Mouse (Mus musculus) heart, embryonic 14.5 days (tissue): ENCODE results near the gene Rab40b. TPM values are rescaled to one million over a fixed set of nuclear protein-coding genes. Genes with fewer than 3 reads are reported as not detected.
A peak's percentile ranks its signal among the peaks of the same experiment; 100 is the strongest.

ENCODE experiments used
- ATAC-seq: fragments of 200-750 bp; cut with Nextera tagmentation; 2 replicates; pipeline ENCODE4 v1.8.0; 2017; ENCODE audit warnings: low read depth, moderate TSS enrichment; ENCODE audit not compliant: insufficient number of reproducible peaks, insufficient read depth, low FRiP score
- H3K27ac ChIP-seq, 2 experiments: fragments of 200-500 bp in 1 of 2; fragments of 300-500 bp in 1 of 2; sonication (generic) in 1 of 2; replicated peaks in 1 of 2; 2 replicates each; pipeline ENCODE4 v1.5.1; 2012 to 2014; ENCODE audit warnings: low read depth in 2 of 2, low read length in 2 of 2, control low read depth in 1 of 2, mild to moderate bottlenecking in 1 of 2, mixed read lengths in 1 of 2; ENCODE audit not compliant: control insufficient read depth in 1 of 2, insufficient read depth in 1 of 2
- H3K27me3 ChIP-seq: fragments of 300-500 bp; sonication (generic); 2 replicates; pipeline ENCODE4 v1.6.1; 2014; ENCODE audit warnings: mild to moderate bottlenecking, low read length, control low read depth; ENCODE audit not compliant: control insufficient read depth, insufficient read depth
- H3K36me3 ChIP-seq: fragments of 300-500 bp; sonication (generic); 2 replicates; pipeline ENCODE4 v1.6.1; 2014; ENCODE audit warnings: mild to moderate bottlenecking, control low read depth, low read length, mixed read lengths; ENCODE audit not compliant: control insufficient read depth, insufficient read depth
- H3K4me1 ChIP-seq, 2 experiments: fragments of 200-500 bp in 1 of 2; fragments of 300-500 bp in 1 of 2; sonication (generic) in 1 of 2; 2 replicates each; pipeline ENCODE4 v1.6.1; 2012 to 2014; ENCODE audit warnings: low read length in 2 of 2, control low read depth in 1 of 2, mixed read lengths in 1 of 2; ENCODE audit not compliant: control insufficient read depth in 2 of 2, insufficient read depth in 2 of 2
- H3K4me2 ChIP-seq: fragments of 300-500 bp; sonication (generic); 2 replicates; pipeline ENCODE4 v1.6.1; 2014; ENCODE audit warnings: mild to moderate bottlenecking, low read length
- H3K4me3 ChIP-seq, 2 experiments: fragments of 200-500 bp in 1 of 2; fragments of 300-500 bp in 1 of 2; sonication (generic) in 1 of 2; 2 replicates each; pipeline ENCODE4 v1.5.1; 2012 to 2014; ENCODE audit warnings: low read length in 2 of 2, mild to moderate bottlenecking in 2 of 2, control low read depth in 1 of 2, low read depth in 1 of 2, moderate library complexity in 1 of 2; ENCODE audit not compliant: control insufficient read depth in 1 of 2, insufficient read depth in 1 of 2
- H3K9ac ChIP-seq: fragments of 300-500 bp; sonication (generic); 2 replicates; pipeline ENCODE4 v1.6.1; 2014; ENCODE audit warnings: mild to moderate bottlenecking, low read length
- H3K9me3 ChIP-seq: fragments of 300-500 bp; sonication (generic); 2 replicates; pipeline ENCODE4 v1.6.1; 2016; ENCODE audit warnings: low read length, control low read depth; ENCODE audit not compliant: control insufficient read depth
- WGBS: fragments of 180-500 bp; shearing (Covaris S2); extraction: QIAGEN DNeasy Blood & Tissue Kit; methylation state at CpG from one replicate; pipeline ENCODE4 v1.1.7; 2014; 5-methylcytosine and 5-hydroxymethylcytosine counted together
- polyA plus RNA-seq: library from polyadenylated mRNA; unstranded; fragments of >200 nt; fragmentation: Nextera tagmentation; extraction: Ambion mirVana; gene quantifications from 2 replicates; pipeline ENCODE4 v1.2.1, GENCODE M21; 2014

The Rab40b gene
- polyA plus RNA-seq = 6.7 and 7.6 TPM in 2 replicates

DNA sequence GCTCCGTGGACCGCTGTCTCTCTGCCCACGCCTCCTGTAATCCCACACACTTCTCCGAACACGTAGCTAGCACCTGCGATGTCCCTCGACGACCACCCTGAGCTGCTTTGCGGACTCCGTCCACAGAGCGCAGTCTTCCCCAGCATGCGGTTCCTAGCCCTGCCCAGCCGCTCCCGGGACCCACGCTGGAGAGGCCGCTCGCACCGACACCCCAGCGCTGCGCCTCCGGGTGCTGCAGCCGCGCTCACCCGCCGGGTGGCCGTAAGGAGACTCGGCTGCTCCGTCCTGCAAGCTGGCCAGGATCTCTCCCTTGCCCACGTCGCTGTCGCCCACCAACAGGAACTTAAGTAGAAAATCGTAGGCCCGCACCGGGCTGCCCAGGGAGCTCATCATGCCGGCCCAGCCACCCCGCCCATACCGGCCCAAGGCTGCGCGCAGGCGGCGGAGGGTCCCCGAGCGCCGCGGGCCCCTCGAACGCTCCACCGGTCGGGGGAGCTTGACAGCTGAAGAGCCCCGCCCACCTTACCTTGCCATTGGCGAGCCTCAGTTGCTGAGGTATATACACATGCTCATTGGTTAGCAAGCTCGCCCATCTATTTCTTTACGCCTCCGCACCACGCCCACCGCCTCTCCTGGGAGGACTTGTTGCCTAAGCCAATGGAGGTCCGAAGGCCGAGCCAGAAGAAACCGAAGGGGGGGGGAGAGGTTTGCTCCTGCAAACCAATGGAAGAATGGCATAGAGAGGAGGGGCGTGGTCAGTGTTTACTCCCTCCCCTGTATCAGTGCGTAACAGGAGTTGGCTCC lies at the start of gene Rab40b:
Gene Rab40b, minus strand, starts transcription at position 502 of the 804 bp plus-strand sequence.
- Histone ChIP-seq H3K9ac (peak within 1 kb of the TSS; percentile 76), H3K4me2 (peak within 1 kb of the TSS; percentile 82), H3K27ac (peak within 1 kb of the TSS; percentile 5 to 37; a peak in 1 of 4 replicates), H3K4me1 (peaks cover 0 to 2% of the 10 kb centered on the region in 2 experiments; a peak in 1 of 4 replicates), H3K9me3 (no peaks in the 10 kb centered on the region), H3K36me3 (no peaks in the 10 kb centered on the region), H3K27me3 (no peaks in the 10 kb centered on the region), H3K4me3 (peak within 1 kb of the TSS; percentile 58 to 76)
- under 1% methylated on average over 61 of the region's 61 CpGs for WGBS
- ATAC-seq = peak; percentile 98

DNA sequence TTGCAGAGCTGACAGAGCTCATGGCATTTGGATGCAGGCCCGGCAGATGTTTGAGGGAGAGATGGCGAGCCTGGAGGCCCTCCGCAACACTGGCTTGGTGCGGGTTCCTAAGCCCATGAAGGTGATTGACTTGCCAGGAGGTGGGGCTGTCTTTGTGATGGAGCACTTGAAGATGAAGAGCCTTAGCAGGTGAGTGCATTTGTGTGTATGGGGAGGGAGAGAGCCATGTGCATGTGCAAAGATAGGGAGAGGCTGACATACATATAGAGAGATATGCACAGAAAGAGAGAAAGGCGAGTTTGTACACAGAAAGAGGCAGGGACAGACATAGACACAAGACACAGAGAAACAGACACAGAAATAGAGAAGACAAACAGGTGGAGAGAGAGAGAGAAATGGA lies 49.2 kb upstream of the Rab40b start:
- ATAC-seq = no peak
- 71% methylated on average over 5 of the region's 5 CpGs for WGBS
- Histone ChIP-seq H3K4me3 (no peak overlapping the region), H3K27me3 (no peaks in the 10 kb centered on the region), H3K9ac (no peak overlapping the region), H3K9me3 (no peaks in the 10 kb centered on the region), H3K27ac (no peak overlapping the region), H3K4me2 (no peak overlapping the region), H3K36me3 (no peaks in the 10 kb centered on the region), H3K4me1 (peaks cover 19% of the 10 kb centered on the region in 2 experiments)

DNA sequence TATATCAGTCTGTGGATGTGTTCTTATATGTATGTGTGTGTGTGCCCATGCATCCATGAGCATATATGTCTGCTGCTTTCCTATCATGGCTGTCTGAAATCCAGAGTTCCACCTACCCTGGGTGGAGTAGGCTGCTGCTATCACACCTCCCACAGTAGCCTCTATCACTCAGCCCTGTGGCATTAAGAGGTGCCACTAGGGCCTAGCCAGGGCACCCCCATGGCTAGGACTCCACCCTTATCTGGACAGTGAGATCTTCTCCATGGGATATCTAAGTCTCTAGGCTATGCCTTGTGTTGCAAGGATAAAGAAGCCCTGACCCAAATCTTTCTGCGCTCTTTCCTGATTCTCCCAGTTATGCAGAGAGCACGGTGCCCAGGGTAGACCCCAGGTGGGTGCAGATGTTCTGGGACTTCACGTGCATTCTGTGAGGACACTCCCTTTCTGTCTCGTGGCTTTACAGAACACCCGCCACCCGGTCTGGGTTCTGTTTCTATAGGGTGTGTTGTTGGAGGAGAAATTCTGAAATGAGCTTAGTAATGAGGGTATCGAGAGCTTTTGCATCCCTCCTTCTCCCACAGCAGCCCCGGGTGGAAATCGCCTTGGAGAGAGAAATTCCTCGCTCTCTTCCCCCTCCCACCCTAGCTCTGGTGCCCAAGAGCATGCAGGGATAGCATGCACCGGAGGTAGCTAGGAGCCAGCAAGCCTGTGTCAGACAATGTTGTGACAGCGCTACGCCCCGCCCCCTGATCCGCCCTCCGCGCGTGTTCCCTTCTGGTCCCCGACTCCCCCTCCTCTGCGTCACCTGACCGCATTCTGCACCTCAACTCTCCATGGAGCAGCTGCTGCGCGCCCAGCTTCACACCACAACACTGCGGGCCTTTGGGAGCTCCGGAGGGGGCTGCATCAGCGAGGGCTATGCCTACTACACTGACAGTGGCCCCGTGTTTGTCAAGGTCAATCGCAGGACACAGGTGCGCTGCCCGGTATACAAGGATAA lies 46.4 kb upstream of the Rab40b start, which contains the start of gene Fn3k:
Gene Fn3k, plus strand, starts transcription at position 758 of the 1,000 bp plus-strand sequence.
- peak within 1 kb of the TSS; percentile 69 for H3K9ac ChIP-seq
- peak within 1 kb of the TSS; percentile 47 to 58 for H3K4me3 ChIP-seq
- H3K4me2 ChIP-seq = peak within 1 kb of the TSS; percentile 84
- H3K9me3 ChIP-seq = no peaks in the 10 kb centered on the region
- H3K36me3 ChIP-seq = peaks cover 17% of the 10 kb centered on the region
- H3K27me3 ChIP-seq = no peaks in the 10 kb centered on the region
- 6% methylated on average over 30 of the region's 30 CpGs for WGBS
- H3K4me1 ChIP-seq = peaks cover 19% of the 10 kb centered on the region in 2 experiments
- peak within 1 kb of the TSS; percentile 81 to 85 for H3K27ac ChIP-seq
- ATAC-seq = peak; percentile 88

DNA sequence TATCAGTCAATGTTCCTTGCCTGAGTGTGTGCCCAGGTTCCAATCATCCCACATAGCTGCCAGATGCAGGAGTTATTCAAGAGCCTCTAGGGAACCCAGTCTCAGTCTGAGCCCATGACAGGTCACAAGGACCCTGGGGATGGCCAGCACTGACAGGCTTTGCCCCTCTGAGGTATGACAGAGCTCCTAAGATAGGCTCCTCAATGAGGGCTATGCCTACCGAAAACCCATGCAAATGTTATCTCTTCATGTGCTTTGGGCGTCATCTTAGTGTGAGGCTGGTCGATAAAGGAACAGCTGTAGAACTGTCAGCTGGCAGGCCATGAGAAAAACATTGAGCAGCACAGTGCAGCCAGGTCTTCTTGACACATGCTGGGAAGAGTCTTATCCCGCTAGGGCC lies 45.3 kb upstream of the Rab40b start:
- Histone ChIP-seq H3K9me3 (no peaks in the 10 kb centered on the region), H3K4me1 (peaks cover 19% of the 10 kb centered on the region in 2 experiments), H3K9ac (no peak overlapping the region), H3K27ac (peak overlapping the region; percentile 81 to 85), H3K36me3 (peaks cover 27% of the 10 kb centered on the region), H3K4me3 (no peak overlapping the region), H3K27me3 (no peaks in the 10 kb centered on the region), H3K4me2 (peak overlapping the region; percentile 84; the same call in 1 of the 2 replicates)
- no peak for ATAC-seq
- 26% methylated on average over 4 of the region's 4 CpGs for WGBS

DNA sequence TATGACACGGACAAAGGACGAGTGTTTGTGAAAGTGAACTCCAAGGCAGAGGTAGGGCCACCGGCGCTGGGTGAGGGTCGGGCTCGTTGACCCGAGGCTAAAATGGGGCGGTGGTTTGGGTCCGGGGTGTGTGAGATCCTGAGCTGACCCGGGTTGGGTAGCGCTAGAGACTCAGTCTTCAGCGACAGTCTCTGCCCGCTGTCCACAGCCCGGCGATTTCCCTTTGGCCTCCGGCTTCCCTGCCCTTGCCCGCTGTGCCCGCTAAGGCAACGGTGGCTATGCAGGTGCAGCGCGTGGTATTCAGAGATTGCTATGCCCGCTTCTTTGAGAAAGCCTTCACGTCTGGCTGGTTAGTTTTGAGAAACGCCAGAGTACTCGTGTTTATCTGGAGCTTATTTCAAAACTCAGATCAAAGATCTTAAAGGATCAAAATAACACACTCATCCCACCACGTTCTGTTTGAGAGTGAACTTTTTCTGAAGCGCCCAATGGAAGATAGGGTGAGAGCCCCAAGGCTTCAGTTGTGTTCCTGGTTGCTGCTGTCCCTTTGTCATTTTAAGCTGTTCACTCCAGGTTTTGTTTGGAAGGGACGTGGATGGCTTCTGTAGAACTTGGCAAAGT lies 33.6 kb upstream of the Rab40b start:
- no peaks in the 10 kb centered on the region for H3K9me3 ChIP-seq
- peak overlapping the region; percentile 86 for H3K9ac ChIP-seq
- H3K4me1 ChIP-seq = peaks cover 5 to 13% of the 10 kb centered on the region in 2 experiments; a peak in 3 of 4 replicates
- H3K4me3 ChIP-seq = peak overlapping the region; percentile 85 to 93
- H3K36me3 ChIP-seq = 0 out of 2 replicates have a peak, but pooled peaks cover 4% of the 10 kb centered on the region
- peak; percentile 68 for ATAC-seq
- H3K27me3 ChIP-seq = no peaks in the 10 kb centered on the region
- peak overlapping the region; percentile 80 for H3K4me2 ChIP-seq
- H3K27ac ChIP-seq = peak overlapping the region; percentile 35 to 69
- 1% methylated on average over 28 of the region's 28 CpGs for WGBS

DNA sequence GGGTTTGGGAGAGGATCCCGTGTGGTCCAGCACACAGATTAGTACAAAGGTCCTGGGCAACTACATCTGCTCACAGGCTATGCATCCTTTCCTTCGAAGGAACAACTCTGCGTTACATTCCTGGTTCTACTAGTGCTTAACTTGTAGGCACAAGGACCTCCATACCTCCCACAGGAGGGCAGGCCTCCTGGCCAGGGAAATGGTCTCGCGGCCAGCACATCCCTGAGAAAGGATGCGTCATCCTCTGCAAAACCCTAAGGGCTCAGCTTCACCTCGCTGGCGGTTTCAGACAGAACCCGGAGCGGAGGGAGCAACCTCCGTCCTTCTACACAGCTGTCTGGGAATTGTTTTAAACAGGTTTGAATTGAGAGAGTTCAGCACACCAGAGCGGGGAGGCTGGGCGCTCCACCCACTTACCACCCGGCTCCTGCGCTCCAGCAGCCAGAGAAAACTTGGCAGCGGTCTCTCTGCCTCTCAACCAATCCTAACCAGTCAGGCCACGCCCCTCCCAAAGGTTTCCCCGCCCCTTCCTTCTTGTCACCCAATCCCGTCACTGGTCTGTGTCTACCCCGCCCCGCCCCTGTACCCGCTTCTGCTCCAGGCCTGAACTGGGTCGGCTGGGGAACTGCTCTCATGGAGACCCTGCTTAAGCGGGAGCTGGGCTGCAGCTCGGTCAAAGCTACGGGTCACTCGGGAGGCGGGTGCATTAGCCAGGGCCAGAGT lies 32.9 kb upstream of the Rab40b start, which contains the start of gene Fn3krp:
Gene Fn3krp, plus strand, starts transcription at position 572 of the 723 bp plus-strand sequence.
- H3K4me2 ChIP-seq = peak within 1 kb of the TSS; percentile 80
- H3K27me3 ChIP-seq = no peaks in the 10 kb centered on the region
- H3K4me1 ChIP-seq = peaks cover 5 to 15% of the 10 kb centered on the region in 2 experiments; a peak in 3 of 4 replicates
- WGBS = 1% methylated on average over 28 of the region's 28 CpGs
- H3K9me3 ChIP-seq = no peaks in the 10 kb centered on the region
- H3K36me3 ChIP-seq = no peaks in the 10 kb centered on the region
- ATAC-seq = peak; percentile 99
- peak within 1 kb of the TSS; percentile 85 to 93 for H3K4me3 ChIP-seq
- H3K9ac ChIP-seq = peak within 1 kb of the TSS; percentile 86
- peak within 1 kb of the TSS; percentile 82 to 89 for H3K27ac ChIP-seq
